13 mouse cellular contexts compared by ENCODE assay signal in the genomic region with DNA sequence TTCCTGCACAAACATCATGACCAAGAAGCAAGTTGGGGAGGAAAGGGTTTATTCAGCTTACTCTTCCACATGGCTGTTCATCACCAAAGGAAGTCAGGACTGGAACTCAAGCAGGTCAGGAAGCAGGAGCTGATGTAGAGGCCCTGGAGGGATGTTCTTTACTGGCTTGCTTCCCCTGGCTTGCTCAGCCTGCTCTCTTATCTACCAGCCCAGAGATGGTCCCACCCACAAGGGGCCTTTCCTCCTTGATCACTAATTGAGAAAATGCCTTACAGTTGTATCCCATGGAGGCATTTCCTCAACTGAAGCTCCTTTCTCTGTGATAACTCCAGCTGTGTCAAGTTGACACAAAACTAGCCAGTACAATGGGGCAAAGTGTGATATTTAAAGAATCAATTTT. TPM values are rescaled to one million over a fixed set of nuclear protein-coding genes. Genes with fewer than 3 reads are reported as not detected.
DNase-seq lines count a peak whose midpoint lies in the region; ATAC-seq and TF ChIP-seq lines count a peak whose summit lies in the region.
"Not testable (repeated sequence)": the region's sequence is repeated elsewhere in the genome, so short reads cannot be mapped to it uniquely, and the experiment has no call there.
"Had no signal": no experiment of that assay in that cellular context is flagged by ENCODE, and none has a peak within 500 bp of the region (broad histone marks: within the 10 kb centered on the region; RNA-seq: fewer than 3 reads in every experiment).

No protein-coding gene starts in this region.

- H3K79me2 ChIP-seq in MEL (ENCODE audit: control insufficient read depth, insufficient read depth, low read length, poor library complexity): not testable (repeated sequence)

- not testable (repeated sequence) for H3K27ac ChIP-seq in MEL (ENCODE audit: control insufficient read depth, low read depth, low read length); liver, embryonic 11.5 days (ENCODE audit: low read depth, low read length); stomach, embryonic 15.5 days
- H3K27ac ChIP-seq in liver, embryonic 13.5 days: peak overlapping the region; percentile 84
- peak overlapping the region; percentile 84 for H3K27ac ChIP-seq in liver, embryonic 15.5 days (replicated peaks)
- H3K27ac ChIP-seq in liver, postnatal 0 days (ENCODE audit: low read depth): peak overlapping the region; percentile 29; the same call in 1 of the 2 replicates

- peak; percentile 47 to 54; a peak in 3 of 4 replicates for TF ChIP-seq EP300 in MEL (IDR thresholded peaks at IDR 0.05; ENCODE audit: low read depth in 1 of 2, low read length in 2 of 2)
- 0 out of 2 replicates have a peak, but pooled peaks have one; percentile 20 for TF ChIP-seq EP300 in liver, postnatal 0 days (IDR thresholded peaks at IDR 0.05; ENCODE audit: low read depth)

- H3K36me3 ChIP-seq in MEL (ENCODE audit: control insufficient read depth in 1 of 2, insufficient read depth in 2 of 2, low read length in 2 of 2); liver, embryonic 11.5 days (ENCODE audit: control insufficient read depth, insufficient read depth, low read length); liver, embryonic 13.5 days; liver, embryonic 15.5 days (replicated peaks); liver, postnatal 0 days (replicated peaks; ENCODE audit: insufficient read depth, low read length); stomach, embryonic 15.5 days: not testable (repeated sequence)

- not testable (repeated sequence) for TF ChIP-seq CTCF in MEL (IDR thresholded peaks at IDR 0.05 in 2 of 3, conservative IDR thresholded peaks at IDR 0.05 in 1 of 3; ENCODE audit: control insufficient read depth in 1 of 3, insufficient read depth in 1 of 3, low read depth in 2 of 3, low read length in 3 of 3, poor library complexity in 1 of 3, severe bottlenecking in 1 of 3); liver, postnatal 0 days (IDR thresholded peaks at IDR 0.05; ENCODE audit: low read depth)

- H3K4me3 ChIP-seq in MEL (ENCODE audit: control insufficient read depth in 1 of 2, insufficient read depth in 1 of 2, low read depth in 2 of 2, low read length in 2 of 2); liver, embryonic 11.5 days (ENCODE audit: low read depth, low read length); liver, embryonic 13.5 days (replicated peaks); liver, postnatal 0 days (ENCODE audit: low read depth, low read length); stomach, embryonic 15.5 days (replicated peaks): not testable (repeated sequence)
- H3K4me3 ChIP-seq in liver, embryonic 15.5 days (replicated peaks): peak overlapping the region; percentile 17; the same call in 1 of the 2 replicates

- DNase-seq in MEL (ENCODE audit: low read depth, low spot score): peak; percentile 64
- DNase-seq in liver, embryonic 11.5 days (ENCODE audit: low spot score): not testable (repeated sequence)
- peak; percentile 63 for DNase-seq in liver, embryonic 13.5 days
- peak; percentile 15 for DNase-seq in liver, postnatal 0 days

- 0 out of 2 replicates have a peak, but pooled peaks have one; percentile 64 for ATAC-seq in erythroblast, adult 5-6 weeks (replicated peaks; ENCODE audit: low FRiP score, poor library complexity, severe bottlenecking)
- 0 out of 2 replicates have a peak, but pooled peaks have one; percentile 64 for ATAC-seq in erythroid progenitor cell, adult 5-6 weeks (replicated peaks; ENCODE audit: low FRiP score, poor library complexity, severe bottlenecking)
- peak; percentile 88 for ATAC-seq in liver, embryonic 11.5 days (replicated peaks; ENCODE audit: low FRiP score)
- peak; percentile 98 for ATAC-seq in liver, embryonic 13.5 days (ENCODE audit: low read depth)
- ATAC-seq in liver, embryonic 15.5 days (ENCODE audit: insufficient read depth): peak; percentile 95
- ATAC-seq in liver, postnatal 0 days: peak; percentile 93
- peak; percentile 72; the same call in 1 of the 2 replicates for ATAC-seq in stomach, embryonic 15.5 days (ENCODE audit: insufficient read depth, low FRiP score, low read depth)

- not testable (repeated sequence) for H3K9ac ChIP-seq in MEL (ENCODE audit: control insufficient read depth, low read depth, low read length, poor library complexity, severe bottlenecking); liver, embryonic 11.5 days (ENCODE audit: low read depth, low read length); liver, embryonic 13.5 days; liver, embryonic 15.5 days; liver, postnatal 0 days (replicated peaks); stomach, embryonic 15.5 days

- not testable (repeated sequence) for TF ChIP-seq POLR2A in MEL (IDR thresholded peaks at IDR 0.05; ENCODE audit: control insufficient read depth in 1 of 2, insufficient read depth in 1 of 2, low read depth in 1 of 2, low read length in 2 of 2, poor library complexity in 1 of 2)

- not testable (repeated sequence) for H3K9me3 ChIP-seq in MEL (replicated peaks; ENCODE audit: insufficient read depth, low read length); liver, embryonic 11.5 days (ENCODE audit: control insufficient read depth, low read length); liver, embryonic 13.5 days (replicated peaks); liver, embryonic 15.5 days (replicated peaks); liver, postnatal 0 days (ENCODE audit: low read length); stomach, embryonic 15.5 days

- H3K4me1 ChIP-seq in MEL (ENCODE audit: control insufficient read depth in 1 of 2, insufficient read depth in 2 of 2, low read length in 2 of 2); liver, embryonic 11.5 days (replicated peaks; ENCODE audit: control insufficient read depth, insufficient read depth, low read length); liver, postnatal 0 days (ENCODE audit: insufficient read depth); stomach, embryonic 15.5 days: not testable (repeated sequence)
- peaks cover 15% of the 10 kb centered on the region for H3K4me1 ChIP-seq in liver, embryonic 13.5 days (replicated peaks)
- peaks cover 17% of the 10 kb centered on the region for H3K4me1 ChIP-seq in liver, embryonic 15.5 days (replicated peaks)

- H3K4me2 ChIP-seq in liver, embryonic 11.5 days; liver, postnatal 0 days (ENCODE audit: low read depth, low read length); stomach, embryonic 15.5 days: not testable (repeated sequence)
- 0 out of 2 replicates have a peak overlapping the region, but pooled peaks have one; percentile 49 for H3K4me2 ChIP-seq in liver, embryonic 13.5 days
- peak overlapping the region; percentile 48 for H3K4me2 ChIP-seq in liver, embryonic 15.5 days

- H3K27me3 ChIP-seq in MEL (ENCODE audit: control insufficient read depth in 1 of 2, insufficient read depth in 2 of 2, low read length in 2 of 2); liver, embryonic 11.5 days (replicated peaks; ENCODE audit: control insufficient read depth, insufficient read depth, low read length); liver, embryonic 13.5 days; liver, embryonic 15.5 days; liver, postnatal 0 days (ENCODE audit: insufficient read depth, low read length); stomach, embryonic 15.5 days (replicated peaks): not testable (repeated sequence)

- TF ChIP-seq RAD21 in MEL (IDR thresholded peaks at IDR 0.05; ENCODE audit: low read depth, low read length): not testable (repeated sequence)

TF ChIP-seq in MEL, 35 proteins besides CTCF, POLR2A, EP300 and RAD21:
- TF ChIP-seq GATA1 (IDR thresholded peaks at IDR 0.05; ENCODE audit: low read depth, low read length) (peak; percentile 44), TAL1 (IDR thresholded peaks at IDR 0.05; ENCODE audit: low read length) (0 out of 2 replicates have a peak, but pooled peaks have one; percentile 10), TBP (IDR thresholded peaks at IDR 0.05; ENCODE audit: low read depth, low read length) (0 out of 2 replicates have a peak, but pooled peaks have one; percentile 22)

RNA-seq across cellular contexts. Expression of gene Nxf2, which starts 49.2 kb away (rescaled TPM):
- 0.16 and 0.19 TPM in 2 replicates for total RNA-seq in MEL (2012; rRNA removed)
- under 1 TPM in 1 of 2 experiments, not detected in 1; 0.50 TPM for polyA plus RNA-seq in MEL (2012; ENCODE audit: insufficient read depth in 1 of 2, insufficient read length in 2 of 2, low read depth in 1 of 2, low replicate concordance in 2 of 2, missing spikeins in 1 of 2)
- total RNA-seq in erythroblast, adult 5-6 weeks (2015; ENCODE audit: low replicate concordance): 1.0 TPM in 1 of 2 replicates, not detected in the other
- total RNA-seq in erythroblast, adult 5-6 weeks (2017; ENCODE audit: low replicate concordance): not detected in 2 replicates
- total RNA-seq in erythroid progenitor cell, adult 5-6 weeks (2015; ENCODE audit: low replicate concordance): not detected in 2 replicates
- not detected in 2 replicates for total RNA-seq in erythroid progenitor cell, adult 5-6 weeks (2017; ENCODE audit: low replicate concordance)
- 0.73 and 0.77 TPM in 2 replicates for polyA plus RNA-seq in liver, embryonic 11.5 days (2014; fragmentation: Nextera tagmentation; extraction: Ambion mirVana)
- polyA plus RNA-seq in liver, embryonic 13.5 days (2015; fragmentation: Nextera tagmentation; extraction: Ambion mirVana): 0.33 and 0.36 TPM in 2 replicates
- polyA plus RNA-seq in liver, embryonic 15.5 days (2015; fragmentation: Nextera tagmentation; extraction: Ambion mirVana): 0.13 and 0.14 TPM in 2 replicates
- 0.18 and 0.25 TPM in 2 replicates for polyA plus RNA-seq in liver, postnatal 0 days (2015; fragmentation: Nextera tagmentation; extraction: Ambion mirVana)
- 0.50 and 0.83 TPM in 2 replicates for polyA plus RNA-seq in stomach, embryonic 15.5 days (2015; fragmentation: Nextera tagmentation; extraction: Ambion mirVana)
- total RNA-seq: adrenal gland, adult 18-20 months; adrenal gland, postnatal 14 days; CH12.LX; G1E had no signal
- polyA plus RNA-seq: G1E, Patski had no signal
